Mouse (Mus musculus) neural tube, embryonic 12.5 days (tissue): ENCODE data around the gene Ahcyl1. TPM values are rescaled to one million over a fixed set of nuclear protein-coding genes. Genes with fewer than 3 reads are reported as not detected.

Experiments used
- ATAC-seq: fragments of 200-750 bp; cut with Nextera tagmentation; 2 replicates; pipeline ENCODE4 v1.8.0; 2017; ENCODE audit warnings: low read depth, mild to moderate bottlenecking, moderate TSS enrichment, moderate library complexity; ENCODE audit not compliant: low FRiP score
- H3K27ac ChIP-seq: fragments of 300-500 bp; sonication (generic); 2 replicates; pipeline ENCODE4 v1.5.1; 2016
- H3K27me3 ChIP-seq: fragments of 300-500 bp; sonication (generic); replicated peaks from 2 replicates; pipeline ENCODE4 v1.6.1; 2016; ENCODE audit warnings: mild to moderate bottlenecking
- H3K36me3 ChIP-seq: fragments of 300-500 bp; sonication (generic); 2 replicates; pipeline ENCODE4 v1.6.1; 2016; ENCODE audit warnings: mild to moderate bottlenecking
- H3K4me1 ChIP-seq: fragments of 300-500 bp; sonication (generic); 2 replicates; pipeline ENCODE4 v1.6.1; 2016
- H3K4me2 ChIP-seq: fragments of 300-500 bp; sonication (generic); replicated peaks from 2 replicates; pipeline ENCODE4 v1.6.1; 2016; ENCODE audit warnings: mild to moderate bottlenecking
- H3K4me3 ChIP-seq: fragments of 300-500 bp; sonication (generic); 2 replicates; pipeline ENCODE4 v1.5.1; 2016
- H3K9ac ChIP-seq: fragments of 300-500 bp; sonication (generic); 2 replicates; pipeline ENCODE4 v1.6.1; 2016; ENCODE audit warnings: mild to moderate bottlenecking
- H3K9me3 ChIP-seq: fragments of 300-500 bp; sonication (generic); 2 replicates; pipeline ENCODE4 v1.6.1; 2016; ENCODE audit warnings: mild to moderate bottlenecking
- WGBS: fragments of 180-500 bp; shearing (Covaris S2); methylation state at CpG from one replicate; pipeline ENCODE4 v1.1.7; 2016; 5-methylcytosine and 5-hydroxymethylcytosine counted together
- polyA plus RNA-seq: library from polyadenylated mRNA; unstranded; fragments of >200 nt; fragmentation: Nextera tagmentation; extraction: Ambion mirVana; gene quantifications from 2 replicates; pipeline ENCODE4 v1.2.1, GENCODE M21; 2016

Gene Ahcyl1
- polyA plus RNA-seq, 1 experiment from 2014 or later: 137 TPM

DNA sequence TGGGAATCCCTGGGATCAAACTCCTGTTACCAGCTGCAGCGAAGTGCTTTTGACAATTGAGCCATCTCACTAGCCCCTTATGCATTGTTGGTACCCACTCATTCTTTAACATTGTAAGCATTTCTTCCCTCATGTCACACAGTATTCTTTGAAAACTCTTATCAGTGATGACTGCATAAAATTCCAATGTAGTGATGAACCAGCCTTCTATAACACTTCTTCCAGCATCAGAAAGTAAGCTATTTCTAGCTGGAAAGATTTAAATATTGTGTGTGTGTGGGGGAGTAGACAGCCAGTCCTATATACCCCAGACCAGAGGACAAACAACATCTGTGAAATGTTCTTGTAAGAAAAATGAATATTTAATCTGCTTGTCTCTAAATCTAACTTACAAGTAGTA lies 37.0 kb upstream of the Ahcyl1 start:
- H3K9ac ChIP-seq: no peak overlapping the region
- ATAC-seq: no peak
- H3K36me3 ChIP-seq: no peaks in the 10 kb centered on the region
- H3K4me3 ChIP-seq: no peak overlapping the region
- H3K9me3 ChIP-seq: no peaks in the 10 kb centered on the region
- no peak overlapping the region for H3K4me2 ChIP-seq
- H3K27me3 ChIP-seq: no peaks in the 10 kb centered on the region
- H3K27ac ChIP-seq: no peak overlapping the region
- WGBS: 88% methylated on average over 1 of the region's 1 CpGs
- H3K4me1 ChIP-seq: no peaks in the 10 kb centered on the region

DNA sequence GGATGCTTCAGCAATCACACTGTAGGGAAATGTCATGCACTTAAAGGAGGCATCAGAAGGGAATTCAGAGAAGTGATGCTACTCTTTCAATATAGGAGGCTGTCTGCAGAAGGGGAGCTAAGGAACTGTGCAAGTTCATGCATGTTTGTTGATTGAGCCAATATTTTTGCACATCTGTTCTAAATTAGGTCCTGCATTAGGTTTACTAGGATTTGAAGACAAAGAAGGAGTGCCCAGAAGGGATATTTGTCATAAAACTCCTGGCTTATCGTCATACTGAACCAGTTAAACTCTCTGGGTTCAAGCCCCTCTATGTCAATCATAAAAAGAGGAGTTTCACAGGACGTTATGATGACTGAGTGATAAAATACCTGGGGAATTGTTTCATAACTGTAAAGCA lies 33.9 kb upstream of the Ahcyl1 start:
- H3K9ac ChIP-seq: no peak overlapping the region
- no peak overlapping the region for H3K4me2 ChIP-seq
- H3K27ac ChIP-seq: no peak overlapping the region
- H3K9me3 ChIP-seq: no peaks in the 10 kb centered on the region
- H3K27me3 ChIP-seq: no peaks in the 10 kb centered on the region
- WGBS: 80% methylated on average over 2 of the region's 2 CpGs
- ATAC-seq: no peak
- no peaks in the 10 kb centered on the region for H3K36me3 ChIP-seq
- no peak overlapping the region for H3K4me3 ChIP-seq
- H3K4me1 ChIP-seq: no peaks in the 10 kb centered on the region

DNA sequence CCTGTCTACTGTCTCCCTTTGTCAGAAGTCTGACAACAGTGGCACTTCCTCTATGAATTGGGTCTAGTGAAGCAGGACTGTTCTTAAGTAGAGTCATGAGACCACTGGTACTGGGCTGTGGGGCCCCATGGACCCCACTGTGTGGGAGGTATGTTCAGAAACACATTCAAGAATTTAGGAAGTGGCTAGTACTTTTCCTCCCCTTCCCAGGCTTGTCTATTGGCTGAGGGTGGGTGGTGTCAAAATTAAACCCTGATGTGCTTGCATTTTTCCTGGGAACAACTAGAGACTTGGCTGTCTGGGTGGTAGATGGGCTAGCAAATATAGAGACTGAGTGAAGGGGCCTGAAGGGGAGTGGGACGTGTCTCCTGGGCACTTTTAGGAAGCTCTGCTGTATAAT lies 32.1 kb upstream of the Ahcyl1 start:
- Histone ChIP-seq H3K4me3 (no peak overlapping the region), H3K9ac (no peak overlapping the region), H3K4me1 (no peaks in the 10 kb centered on the region), H3K27ac (no peak overlapping the region), H3K9me3 (no peaks in the 10 kb centered on the region), H3K36me3 (no peaks in the 10 kb centered on the region), H3K4me2 (no peak overlapping the region), H3K27me3 (no peaks in the 10 kb centered on the region)
- WGBS: 76% methylated on average over 1 of the region's 1 CpGs
- ATAC-seq: no peak

DNA sequence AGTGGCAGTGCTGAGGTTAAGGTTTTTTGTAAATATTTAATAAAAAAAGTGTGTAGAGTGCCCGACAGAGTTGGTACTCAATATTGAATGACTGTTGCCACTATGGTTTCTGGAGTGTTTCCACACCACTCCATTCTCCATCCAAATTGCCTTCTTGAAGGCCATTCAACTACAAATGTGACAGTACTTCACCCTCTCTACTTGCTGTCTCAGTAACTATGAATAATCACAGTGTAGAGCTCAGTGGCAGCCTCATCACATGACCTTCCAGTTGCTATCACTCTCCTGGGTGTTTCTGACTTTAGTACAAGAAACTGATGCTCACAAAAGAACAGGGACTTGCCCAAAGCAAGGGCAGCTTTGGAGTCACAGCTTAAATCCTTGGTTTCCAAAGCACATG lies 19.6 kb upstream of the Ahcyl1 start:
- Histone ChIP-seq H3K9me3 (no peaks in the 10 kb centered on the region), H3K4me2 (no peak overlapping the region), H3K9ac (no peak overlapping the region), H3K27me3 (no peaks in the 10 kb centered on the region), H3K4me1 (no peaks in the 10 kb centered on the region; the same call in 1 of the 2 replicates), H3K36me3 (no peaks in the 10 kb centered on the region), H3K27ac (no peak overlapping the region), H3K4me3 (no peak overlapping the region)
- no peak for ATAC-seq
- 93% methylated on average over 1 of the region's 1 CpGs for WGBS

DNA sequence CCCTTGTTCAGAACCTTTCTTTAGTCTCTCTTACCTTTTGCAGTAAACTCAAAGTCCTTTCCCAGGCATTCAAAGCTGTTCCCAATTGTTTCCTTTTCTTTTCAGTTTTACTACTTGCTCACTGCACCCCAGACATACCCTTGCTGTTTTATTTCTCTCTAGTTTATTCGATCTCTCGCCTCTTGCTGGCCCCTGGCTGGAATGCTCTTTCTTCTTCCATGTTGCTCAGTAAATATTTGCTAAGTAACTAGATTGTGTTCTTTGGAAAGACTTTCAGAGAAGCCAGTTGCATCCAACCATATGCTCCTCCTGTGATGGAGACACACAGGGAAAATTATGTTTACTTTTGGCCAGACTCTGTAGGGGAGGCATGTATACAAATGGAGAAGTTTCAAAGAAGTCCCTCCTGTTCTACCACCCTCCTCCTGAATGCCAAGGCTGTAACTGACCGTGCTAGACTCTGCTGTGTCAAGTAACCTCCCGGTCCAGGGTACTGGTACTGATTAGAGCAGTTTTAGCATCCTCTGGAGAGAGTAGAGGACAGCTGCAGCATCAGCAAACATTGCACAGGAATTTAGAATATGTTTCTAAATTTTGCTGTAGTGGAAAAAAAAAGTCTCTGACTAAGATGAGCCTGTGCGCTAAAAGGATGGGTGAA lies 18.0 kb upstream of the Ahcyl1 start:
- 39% methylated on average over 5 of the region's 5 CpGs for WGBS
- Histone ChIP-seq H3K27me3 (no peaks in the 10 kb centered on the region), H3K9me3 (no peaks in the 10 kb centered on the region), H3K27ac (no peak overlapping the region), H3K9ac (no peak overlapping the region), H3K4me2 (no peak overlapping the region), H3K4me3 (no peak overlapping the region), H3K36me3 (no peaks in the 10 kb centered on the region), H3K4me1 (no peaks in the 10 kb centered on the region; the same call in 1 of the 2 replicates)
- ATAC-seq: no peak

DNA sequence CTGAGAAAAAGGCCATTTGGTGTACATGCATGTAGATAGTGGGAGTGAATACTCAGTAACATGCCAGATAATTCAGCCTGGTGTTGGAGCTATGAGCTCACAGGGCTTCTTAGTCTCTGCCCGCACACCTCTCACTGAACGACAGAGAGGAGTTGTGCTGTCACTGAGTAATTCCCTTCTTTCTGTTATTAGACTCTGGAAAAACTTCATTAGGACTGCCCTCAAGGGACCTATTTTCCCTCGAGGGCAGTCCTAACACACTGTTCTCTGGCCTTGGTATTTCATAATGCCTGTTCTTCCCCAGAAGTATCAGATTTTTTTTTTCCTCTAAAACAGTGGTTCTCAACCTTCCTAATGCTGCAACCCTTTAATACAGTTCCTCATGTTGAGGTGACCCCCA lies 15.7 kb upstream of the Ahcyl1 start:
- WGBS: 53% methylated on average over 3 of the region's 3 CpGs
- H3K9ac ChIP-seq: no peak overlapping the region

DNA sequence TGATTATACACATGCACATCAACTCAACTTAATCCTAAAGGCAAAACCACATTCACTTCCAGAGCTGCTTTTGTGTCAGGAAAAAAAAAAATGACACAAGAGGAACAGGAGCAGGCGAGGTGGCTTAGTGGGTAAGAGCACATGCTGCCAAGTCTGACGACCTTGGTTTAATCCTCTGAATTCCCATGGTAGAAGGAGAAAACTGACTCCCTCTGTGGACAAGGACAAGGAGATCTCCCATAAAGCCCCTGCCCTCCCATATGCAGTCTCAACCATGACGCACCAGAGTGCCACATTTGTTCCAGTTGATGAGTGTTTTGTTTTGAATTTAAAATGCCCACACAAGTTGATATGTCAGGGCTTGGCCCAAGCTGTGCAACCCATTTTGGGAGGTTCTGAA lies 12.8 kb upstream of the Ahcyl1 start:
- no peak overlapping the region for H3K9ac ChIP-seq
- ATAC-seq: no peak
- 54% methylated on average over 3 of the region's 3 CpGs for WGBS
- H3K27me3 ChIP-seq: no peaks in the 10 kb centered on the region
- no peaks in the 10 kb centered on the region for H3K36me3 ChIP-seq
- H3K9me3 ChIP-seq: no peaks in the 10 kb centered on the region
- H3K27ac ChIP-seq: no peak overlapping the region
- no peak overlapping the region for H3K4me2 ChIP-seq
- no peak overlapping the region for H3K4me3 ChIP-seq
- no peaks in the 10 kb centered on the region for H3K4me1 ChIP-seq

More for the DNA sequence above, 15.7 kb upstream of the Ahcyl1 start:
- ATAC-seq: no peak
- Histone ChIP-seq H3K27ac (no peak overlapping the region), H3K4me2 (no peak overlapping the region), H3K4me3 (no peak overlapping the region), H3K9me3 (no peaks in the 10 kb centered on the region), H3K27me3 (no peaks in the 10 kb centered on the region), H3K4me1 (no peaks in the 10 kb centered on the region; the same call in 1 of the 2 replicates), H3K36me3 (no peaks in the 10 kb centered on the region)

DNA sequence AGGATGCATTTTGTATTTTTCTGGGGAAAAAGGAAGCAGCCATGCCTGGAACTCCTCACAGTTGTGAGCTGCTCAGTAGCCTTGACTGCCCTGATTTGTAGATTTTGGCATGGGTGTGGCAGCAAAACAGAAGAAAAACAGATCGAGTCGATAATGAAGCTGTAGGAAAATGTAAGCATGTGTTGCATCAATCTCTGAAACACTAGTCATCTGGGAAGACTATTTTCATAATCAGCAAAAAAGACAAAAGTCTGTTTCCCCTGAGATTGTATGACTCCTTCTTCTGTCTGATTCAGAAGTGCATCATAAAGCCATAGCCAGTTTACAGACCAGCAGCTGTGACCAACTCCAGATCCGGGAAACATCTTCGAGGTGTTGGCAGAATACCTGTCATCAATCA lies 10.9 kb upstream of the Ahcyl1 start:
- 86% methylated on average over 4 of the region's 4 CpGs for WGBS
- H3K4me3 ChIP-seq: no peak overlapping the region
- H3K9me3 ChIP-seq: no peaks in the 10 kb centered on the region
- no peak overlapping the region for H3K27ac ChIP-seq
- no peak for ATAC-seq
- no peaks in the 10 kb centered on the region for H3K27me3 ChIP-seq
- H3K9ac ChIP-seq: no peak overlapping the region
- no peaks in the 10 kb centered on the region for H3K4me1 ChIP-seq
- H3K36me3 ChIP-seq: no peaks in the 10 kb centered on the region
- no peak overlapping the region for H3K4me2 ChIP-seq

DNA sequence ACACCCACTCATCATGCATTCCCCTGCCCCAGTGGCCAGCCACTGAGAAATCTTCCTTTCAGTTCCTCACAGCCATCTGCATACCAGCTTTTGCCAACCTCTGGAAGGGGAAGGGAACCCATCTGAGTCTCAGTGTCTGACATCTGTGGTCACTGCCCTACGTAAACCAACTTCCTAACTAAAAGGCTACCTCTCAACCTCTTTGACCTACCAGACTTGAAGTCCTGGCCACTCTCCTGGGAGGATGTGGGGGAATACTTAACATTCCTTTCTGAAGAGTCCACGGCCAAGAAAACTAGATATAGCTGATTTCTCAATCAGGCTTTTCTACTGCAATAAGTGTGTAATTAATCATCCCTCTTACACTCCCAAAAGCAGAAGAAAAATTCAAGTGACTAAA lies 9.8 kb upstream of the Ahcyl1 start:
- Histone ChIP-seq H3K27me3 (no peaks in the 10 kb centered on the region), H3K27ac (no peak overlapping the region), H3K9ac (no peak overlapping the region), H3K36me3 (no peaks in the 10 kb centered on the region), H3K4me3 (no peak overlapping the region), H3K4me2 (no peak overlapping the region), H3K9me3 (no peaks in the 10 kb centered on the region), H3K4me1 (no peaks in the 10 kb centered on the region)
- 59% methylated on average over 2 of the region's 2 CpGs for WGBS
- ATAC-seq: no peak

DNA sequence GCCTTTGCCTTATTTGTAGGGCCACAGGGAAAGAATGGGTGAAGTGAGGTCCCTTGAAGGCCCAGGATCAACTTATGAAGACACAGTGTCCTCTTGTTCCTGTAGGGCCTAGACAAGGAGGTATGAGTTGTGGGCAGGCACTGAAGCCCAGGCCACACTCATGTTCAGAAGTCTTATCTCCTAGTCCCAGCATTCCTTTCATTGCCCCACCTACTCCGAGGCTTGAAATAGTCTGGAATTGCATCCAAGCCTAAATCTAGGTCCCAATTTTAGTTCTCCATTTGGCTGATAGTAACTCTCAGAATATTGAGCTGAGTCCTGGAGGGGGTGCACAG lies 8.0 kb upstream of the Ahcyl1 start:
- Histone ChIP-seq H3K9me3 (no peaks in the 10 kb centered on the region), H3K27ac (no peak overlapping the region), H3K4me3 (no peak overlapping the region), H3K9ac (no peak overlapping the region), H3K36me3 (no peaks in the 10 kb centered on the region), H3K27me3 (no peaks in the 10 kb centered on the region), H3K4me2 (no peak overlapping the region), H3K4me1 (no peaks in the 10 kb centered on the region)
- ATAC-seq: no peak
- 83% methylated on average over 1 of the region's 1 CpGs for WGBS

DNA sequence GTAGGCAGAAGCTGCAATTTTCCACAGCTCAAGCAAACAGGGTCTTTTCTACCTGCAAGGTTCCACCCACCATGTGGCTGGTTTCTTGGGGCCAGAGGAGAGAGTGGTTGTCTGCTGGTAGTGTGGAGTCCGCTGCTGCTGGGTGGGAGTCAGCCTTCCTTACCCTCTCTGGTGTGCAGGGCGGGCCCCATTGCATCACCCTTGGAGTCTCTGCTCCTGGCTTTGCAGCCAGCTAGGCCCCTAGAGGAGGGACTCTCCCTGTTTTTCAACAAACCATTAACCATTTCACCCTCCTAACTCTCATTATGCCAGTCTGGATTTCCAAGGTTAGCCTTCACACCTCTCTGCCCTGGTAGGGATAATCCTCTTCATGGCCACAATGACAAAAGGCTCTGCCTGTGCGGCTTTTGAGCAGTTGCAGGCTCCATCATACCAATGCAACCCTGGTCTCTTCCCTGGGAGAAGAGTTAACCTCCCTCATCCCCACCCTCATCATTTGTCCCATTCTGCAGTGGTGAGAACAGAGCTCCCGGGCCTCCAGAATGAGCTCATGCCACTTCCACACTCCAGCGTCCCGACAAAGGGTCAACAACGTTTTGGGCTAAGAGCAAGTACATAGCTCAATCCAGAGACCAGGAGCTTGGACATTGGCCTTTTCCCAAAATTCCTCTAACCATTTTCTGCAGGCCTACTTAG lies 7.5 kb upstream of the Ahcyl1 start:
- 85% methylated on average over 7 of the region's 7 CpGs for WGBS
- Histone ChIP-seq H3K4me3 (no peak overlapping the region), H3K27ac (no peak overlapping the region), H3K4me2 (no peak overlapping the region), H3K36me3 (no peaks in the 10 kb centered on the region), H3K9ac (no peak overlapping the region), H3K27me3 (no peaks in the 10 kb centered on the region), H3K4me1 (no peaks in the 10 kb centered on the region), H3K9me3 (no peaks in the 10 kb centered on the region)
- ATAC-seq: no peak

DNA sequence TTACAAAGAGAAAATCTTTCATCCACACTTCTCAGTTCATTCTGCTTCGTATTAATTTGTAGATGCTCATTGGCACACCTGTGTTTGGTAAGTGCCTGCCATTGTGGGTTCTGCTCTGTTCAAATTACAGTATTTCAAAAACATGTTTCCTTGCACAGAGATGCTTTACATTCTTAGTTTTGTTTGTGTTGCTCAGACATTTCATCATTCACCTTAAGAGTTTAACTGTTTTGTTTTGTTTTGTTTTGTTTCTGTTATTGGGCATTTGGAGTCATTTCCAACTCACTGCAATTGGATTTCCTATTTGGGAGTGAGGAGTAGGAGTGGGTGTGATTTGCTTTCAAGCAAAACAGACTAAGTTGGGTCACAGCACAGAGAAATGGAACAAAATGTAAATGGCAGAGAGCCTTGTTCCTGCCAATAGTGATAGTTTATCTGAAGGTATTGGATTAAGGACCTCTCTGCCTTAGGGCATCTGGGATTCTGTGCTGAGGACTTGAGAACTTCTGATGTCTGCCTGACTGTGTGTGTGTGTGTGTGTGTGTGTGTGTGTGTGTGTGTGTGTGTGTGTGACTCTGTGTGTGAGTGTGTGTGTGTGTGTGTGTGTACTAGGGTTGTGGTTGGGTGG lies 5.5 kb upstream of the Ahcyl1 start:
- 87% methylated on average over 1 of the region's 1 CpGs for WGBS
- no peaks in the 10 kb centered on the region for H3K36me3 ChIP-seq
- no peak for ATAC-seq

DNA sequence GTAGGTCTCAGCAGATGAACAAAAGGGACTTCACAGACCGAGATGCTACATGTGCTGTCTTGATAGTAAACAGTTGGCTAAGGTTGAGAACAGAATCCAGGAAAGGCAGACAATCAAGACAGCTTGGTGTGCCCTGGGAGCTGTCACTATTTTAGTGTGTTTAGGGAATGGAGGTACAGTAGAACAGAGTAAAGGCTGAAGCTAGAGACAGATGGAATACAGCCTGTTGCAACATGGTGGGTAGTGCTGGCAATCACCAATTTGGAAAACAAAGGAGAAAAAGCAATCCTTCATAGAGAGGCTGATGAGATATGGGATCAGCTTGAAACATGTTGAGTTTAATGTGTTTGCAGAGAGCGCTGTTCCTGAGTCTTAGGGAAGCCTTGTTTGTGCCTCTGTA lies 4.3 kb upstream of the Ahcyl1 start:
- no peak overlapping the region for H3K9ac ChIP-seq
- H3K4me3 ChIP-seq: no peak overlapping the region
- H3K4me2 ChIP-seq: no peak overlapping the region
- no peaks in the 10 kb centered on the region for H3K9me3 ChIP-seq
- H3K27me3 ChIP-seq: no peaks in the 10 kb centered on the region
- no peak for ATAC-seq
- H3K36me3 ChIP-seq: no peaks in the 10 kb centered on the region
- WGBS: 85% methylated on average over 2 of the region's 2 CpGs
- no peaks in the 10 kb centered on the region for H3K4me1 ChIP-seq
- no peak overlapping the region for H3K27ac ChIP-seq

More for the DNA sequence above, 5.5 kb upstream of the Ahcyl1 start:
- no peaks in the 10 kb centered on the region for H3K4me1 ChIP-seq
- no peak overlapping the region for H3K4me2 ChIP-seq
- H3K9me3 ChIP-seq: no peaks in the 10 kb centered on the region
- no peaks in the 10 kb centered on the region for H3K27me3 ChIP-seq
- no peak overlapping the region for H3K4me3 ChIP-seq
- no peak overlapping the region for H3K27ac ChIP-seq
- no peak overlapping the region for H3K9ac ChIP-seq
